Mouse (Mus musculus) left cerebral cortex, adult 2 months (tissue): ENCODE measurements around the gene Ica1. TPM values are rescaled to one million over a fixed set of nuclear protein-coding genes. Genes with fewer than 3 reads are reported as not detected.

Experiments
- DNase-seq, 2 experiments: peaks; one replicate each; pipeline ENCODE4 v3.0.0; 2021 to 2022; ENCODE audit warnings: low spot score in 2 of 2, mixed read lengths in 1 of 2; ENCODE audit errors: extremely low spot score in 1 of 2
- H3K27ac ChIP-seq: fragments of 200-600 bp; 2 replicates; pipeline ENCODE4 v1.8.1; 2022
- H3K4me3 ChIP-seq: fragments of 200-600 bp; 2 replicates; pipeline ENCODE4 v1.8.1; 2022
- CTCF ChIP-seq: fragments of 200-600 bp; IDR thresholded peaks from 2 replicates; pipeline ENCODE4 v1.8.1; 2022; ENCODE audit warnings: antibody characterized with exemption, mild to moderate bottlenecking, moderate library complexity
- intact Hi-C: fragments of 180-260 bp; cut with DNase I; formaldehyde crosslinking; loops from one replicate; pipeline ENCODE4 v1.15.1; 2025
- total RNA-seq, 2 experiments: library from RNA; stranded (reverse); gene quantifications; 2 replicates each; pipeline ENCODE4 v1.2.3; 2021

Gene Ica1
- total RNA-seq, 2 experiments from 2014 or later: 65.4 to 72.6 TPM

GRCm38 (mm10) chr6:8765801-8766200, 12.5 kb downstream of the Ica1 start:
- TF ChIP-seq CTCF: no peak
- no peak overlapping the region for H3K27ac ChIP-seq
- H3K4me3 ChIP-seq: no peak overlapping the region
- intact Hi-C loops: no loop called here
- no peak for DNase-seq

GRCm38 (mm10) chr6:8765064-8765463, 13.2 kb downstream of the Ica1 start:
- no peak overlapping the region for H3K27ac ChIP-seq
- no peak for DNase-seq
- intact Hi-C loops: no loop called here
- TF ChIP-seq CTCF: no peak
- H3K4me3 ChIP-seq: no peak overlapping the region

DNA sequence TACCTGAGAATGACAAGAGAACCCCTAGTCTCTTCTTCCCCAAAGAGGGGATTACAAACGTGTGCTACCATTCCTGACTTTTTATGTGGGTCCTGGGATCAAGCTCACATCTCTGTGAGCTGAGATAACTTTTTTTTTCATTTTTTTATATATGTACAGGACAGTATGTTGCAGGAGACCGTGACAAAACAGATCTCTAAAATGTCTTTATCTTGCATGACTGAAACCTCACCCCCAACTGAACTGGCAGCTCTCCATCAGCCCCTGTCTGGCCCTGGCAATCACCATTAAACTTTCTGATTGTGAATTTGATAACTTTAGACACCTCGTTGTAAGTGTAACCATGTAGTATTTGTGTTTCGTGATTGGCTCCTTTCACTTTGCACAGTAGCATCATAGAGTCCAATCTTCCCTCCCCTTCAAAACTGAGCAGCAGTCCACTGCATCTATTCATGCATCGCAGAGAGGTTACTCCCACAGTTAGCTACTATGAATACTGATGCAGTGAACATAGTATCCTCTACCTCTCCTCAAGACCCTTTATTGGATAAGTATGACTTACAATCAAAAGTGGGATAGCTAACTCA, 17.5 kb downstream of the Ica1 start:
- DNase-seq: no peak
- intact Hi-C loops: no loop called here
- no peak overlapping the region for H3K27ac ChIP-seq
- H3K4me3 ChIP-seq: no peak overlapping the region
- TF ChIP-seq CTCF: no peak

DNA sequence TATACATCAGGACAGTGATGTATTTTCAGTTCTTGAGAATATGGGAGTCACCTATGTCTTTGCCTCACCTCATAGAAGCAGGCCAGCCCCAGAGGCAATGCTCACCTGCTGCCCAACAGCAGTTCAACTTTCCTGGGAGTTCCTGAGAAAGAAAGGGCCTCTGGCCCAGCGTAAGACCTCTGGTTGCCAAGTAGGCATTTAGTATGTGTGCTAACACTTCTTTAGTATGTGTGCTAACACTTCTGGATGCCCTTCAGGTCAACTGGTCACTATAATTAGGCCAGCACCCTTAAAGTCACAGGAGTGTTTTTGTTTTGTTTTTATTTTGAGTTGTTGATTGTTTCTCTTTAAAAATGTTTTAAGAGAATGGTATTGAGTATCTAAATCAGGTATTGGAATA, 18.4 kb downstream of the Ica1 start:
- no peak for TF ChIP-seq CTCF
- intact Hi-C loops: no loop called here
- Histone ChIP-seq H3K27ac (no peak overlapping the region), H3K4me3 (no peak overlapping the region)
- no peak for DNase-seq

DNA sequence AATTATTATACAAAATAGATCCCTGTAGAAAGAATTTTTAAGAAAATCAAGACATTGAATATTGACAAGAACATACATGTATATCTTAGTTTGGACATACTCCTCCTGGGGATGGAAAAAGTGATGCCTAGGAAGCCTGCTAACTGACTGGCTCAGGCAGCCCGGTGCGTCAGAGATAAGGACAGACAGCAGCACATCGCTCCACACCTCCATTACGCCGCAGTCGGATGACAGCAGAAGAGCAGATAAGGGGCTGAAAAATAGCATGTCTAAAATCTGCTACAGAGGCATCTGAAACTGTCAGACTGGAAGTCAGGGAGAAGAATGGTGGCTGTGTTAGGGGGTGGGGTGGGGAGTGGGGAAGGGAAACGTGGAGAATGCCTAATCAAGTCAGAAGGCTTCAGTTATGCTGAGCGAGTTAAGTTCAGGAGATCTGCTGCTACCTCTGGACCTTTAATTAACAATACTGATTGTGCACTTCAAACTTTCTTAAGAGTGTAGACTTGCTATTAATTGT, 22.5 kb downstream of the Ica1 start:
- H3K27ac ChIP-seq: no peak overlapping the region
- no peak overlapping the region for H3K4me3 ChIP-seq
- intact Hi-C loops: no loop called here
- no peak for TF ChIP-seq CTCF
- no peak for DNase-seq

DNA sequence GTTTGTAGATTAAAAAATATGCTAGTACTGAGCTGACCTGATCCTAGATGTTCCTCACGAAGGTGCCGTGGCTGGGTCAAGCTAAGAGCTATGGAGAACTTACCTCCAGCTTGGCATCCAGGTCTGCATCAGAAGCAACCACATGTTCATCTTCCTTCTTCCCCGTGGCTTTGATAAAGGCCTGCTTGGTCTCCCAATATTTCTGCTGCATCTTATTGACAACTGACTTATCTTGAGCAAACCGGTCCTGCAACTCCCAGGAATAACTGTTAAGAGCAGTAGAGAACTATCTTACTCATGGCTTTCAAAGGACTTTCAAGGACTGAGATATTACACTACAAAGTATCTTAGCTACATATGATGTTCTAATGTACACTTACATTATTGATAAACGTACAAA, 23.8 kb downstream of the Ica1 start:
- H3K4me3 ChIP-seq: no peak overlapping the region
- no peak for DNase-seq
- H3K27ac ChIP-seq: no peak overlapping the region
- TF ChIP-seq CTCF: no peak
- intact Hi-C loops: no loop called here

DNA sequence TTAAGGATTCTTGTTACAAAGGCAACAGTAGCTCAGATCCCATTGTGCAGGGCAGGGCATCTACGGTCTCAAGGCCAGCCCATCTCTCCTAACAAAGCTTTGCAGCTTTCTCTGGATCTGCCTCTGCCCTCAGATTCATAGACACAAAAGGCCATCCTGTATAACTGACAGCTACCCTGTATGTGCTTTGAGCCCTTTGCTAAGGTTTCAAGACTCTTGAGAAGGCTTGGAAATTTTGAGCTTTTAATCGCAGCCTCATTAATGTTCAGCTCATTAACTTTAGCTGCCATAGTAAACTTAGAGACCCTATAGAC, 24.6 kb downstream of the Ica1 start:
- no peak for DNase-seq
- no peak overlapping the region for H3K4me3 ChIP-seq
- TF ChIP-seq CTCF: no peak
- intact Hi-C loops: no loop called here
- H3K27ac ChIP-seq: no peak overlapping the region

- no peak for TF ChIP-seq CTCF
- DNase-seq: no peak
- H3K4me3 ChIP-seq: no peak overlapping the region
- H3K27ac ChIP-seq: no peak overlapping the region
- intact Hi-C loops: no loop called here
Observed at GRCm38 (mm10) chr6:8752984-8753722, 25.1 kb downstream of the Ica1 start.

DNA sequence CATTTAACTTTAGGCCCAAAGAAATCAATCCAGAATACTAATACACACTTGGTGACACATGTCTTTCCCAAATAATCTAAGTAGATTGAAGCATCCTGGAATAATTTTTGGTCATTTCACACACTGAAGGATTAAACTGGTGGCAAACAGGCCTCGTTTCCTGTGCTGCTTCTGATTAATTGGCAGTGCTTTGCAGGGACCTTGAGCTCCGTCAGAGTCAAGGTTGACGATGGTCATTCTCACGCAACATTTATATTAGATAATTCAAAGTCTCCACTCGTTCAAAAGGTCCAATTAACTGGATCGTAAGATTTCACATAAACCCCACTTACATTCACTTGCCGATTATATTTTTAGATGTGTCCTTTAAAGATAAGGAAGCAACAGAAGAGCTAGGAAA, 33.4 kb downstream of the Ica1 start:
- no peak for TF ChIP-seq CTCF
- intact Hi-C loops: no loop called here
- no peak for DNase-seq
- Histone ChIP-seq H3K27ac (no peak overlapping the region), H3K4me3 (no peak overlapping the region)

DNA sequence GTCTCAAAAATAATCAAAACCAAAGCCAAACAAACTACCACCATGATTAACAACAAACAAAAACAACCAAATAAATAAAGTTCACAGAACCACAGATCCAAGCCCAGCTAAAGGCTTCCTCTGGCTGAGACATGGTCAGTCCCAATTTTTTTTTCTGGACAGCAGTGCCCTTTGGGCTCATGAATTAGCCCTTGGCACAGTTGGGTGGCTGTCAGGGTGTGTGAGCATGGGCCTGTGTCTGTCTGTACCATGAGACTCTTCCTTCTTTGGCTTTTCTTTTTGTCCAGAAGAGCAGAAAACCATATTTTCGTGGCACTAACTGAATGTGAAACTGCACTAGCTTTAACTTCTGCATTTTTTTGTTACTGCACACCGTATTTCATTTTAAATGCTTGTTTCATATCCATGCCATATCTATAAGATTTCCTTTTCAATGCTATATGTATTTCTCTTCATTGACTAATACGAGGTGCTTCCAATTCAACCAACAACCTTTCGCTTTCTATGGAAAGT, 34.0 kb downstream of the Ica1 start:
- Histone ChIP-seq H3K27ac (no peak overlapping the region), H3K4me3 (no peak overlapping the region)
- intact Hi-C loops: no loop called here
- no peak for TF ChIP-seq CTCF
- DNase-seq: no peak

DNA sequence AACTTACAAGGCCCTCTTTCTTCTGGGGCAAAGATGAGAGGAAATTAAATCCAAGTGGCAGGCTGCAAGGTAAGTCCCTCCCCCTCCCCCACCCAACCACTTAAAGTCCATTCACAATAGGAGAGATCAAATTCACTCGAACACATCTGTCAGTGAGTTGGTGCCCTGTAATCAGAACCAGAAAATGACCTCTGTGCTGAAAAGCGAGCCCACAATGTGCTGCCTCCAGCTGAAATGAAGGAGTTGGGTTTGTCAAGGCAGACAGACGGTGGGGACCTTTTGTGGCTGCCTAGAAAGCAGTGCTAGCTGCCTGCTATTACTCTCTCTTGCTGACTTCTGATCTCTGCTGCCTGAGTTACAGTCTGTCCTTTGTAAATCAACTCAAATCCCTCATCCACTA, 35.8 kb downstream of the Ica1 start:
- H3K27ac ChIP-seq: no peak overlapping the region
- no peak overlapping the region for H3K4me3 ChIP-seq
- DNase-seq: no peak
- TF ChIP-seq CTCF: no peak
- intact Hi-C loops: no loop called here

- intact Hi-C loops: no loop called here
- no peak for TF ChIP-seq CTCF
- no peak for DNase-seq
Observed at GRCm38 (mm10) chr6:8741659-8742058, 36.6 kb downstream of the Ica1 start.

GRCm38 (mm10) chr6:8740092-8740491, 38.2 kb downstream of the Ica1 start:
- intact Hi-C loops: no loop called here
- TF ChIP-seq CTCF: no peak
- H3K27ac ChIP-seq: no peak overlapping the region
- no peak for DNase-seq
- H3K4me3 ChIP-seq: no peak overlapping the region

More at GRCm38 (mm10) chr6:8741659-8742058, 36.6 kb downstream of the Ica1 start:
- Histone ChIP-seq H3K4me3 (no peak overlapping the region), H3K27ac (no peak overlapping the region)
